Mouse (Mus musculus) adrenal gland, adult 18-20 months (tissue): ENCODE results near the gene Adssl1. TPM values are rescaled to one million over a fixed set of nuclear protein-coding genes. Genes with fewer than 3 reads are reported as not detected.

Experiments
- DNase-seq, 2 experiments: peaks; one replicate each; pipeline ENCODE4 v3.0.0; 2021 to 2022; ENCODE audit warnings: low spot score in 2 of 2
- microRNA-seq, 2 experiments: library from miRNA; unstranded; fragments of <30 nt; microRNA quantifications; one replicate each; pipeline ENCODE4 v1.2.0; 2021; ENCODE audit warnings: borderline number of aligned reads in 2 of 2
- total RNA-seq, 2 experiments: library from RNA; stranded (reverse); gene quantifications; 1 replicate in 1 of 2; 2 replicates in 1 of 2; pipeline ENCODE4 v1.2.3; 2021

Gene Adssl1
- total RNA-seq, 2 experiments from 2014 or later = 17.1 to 31.3 TPM

DNA sequence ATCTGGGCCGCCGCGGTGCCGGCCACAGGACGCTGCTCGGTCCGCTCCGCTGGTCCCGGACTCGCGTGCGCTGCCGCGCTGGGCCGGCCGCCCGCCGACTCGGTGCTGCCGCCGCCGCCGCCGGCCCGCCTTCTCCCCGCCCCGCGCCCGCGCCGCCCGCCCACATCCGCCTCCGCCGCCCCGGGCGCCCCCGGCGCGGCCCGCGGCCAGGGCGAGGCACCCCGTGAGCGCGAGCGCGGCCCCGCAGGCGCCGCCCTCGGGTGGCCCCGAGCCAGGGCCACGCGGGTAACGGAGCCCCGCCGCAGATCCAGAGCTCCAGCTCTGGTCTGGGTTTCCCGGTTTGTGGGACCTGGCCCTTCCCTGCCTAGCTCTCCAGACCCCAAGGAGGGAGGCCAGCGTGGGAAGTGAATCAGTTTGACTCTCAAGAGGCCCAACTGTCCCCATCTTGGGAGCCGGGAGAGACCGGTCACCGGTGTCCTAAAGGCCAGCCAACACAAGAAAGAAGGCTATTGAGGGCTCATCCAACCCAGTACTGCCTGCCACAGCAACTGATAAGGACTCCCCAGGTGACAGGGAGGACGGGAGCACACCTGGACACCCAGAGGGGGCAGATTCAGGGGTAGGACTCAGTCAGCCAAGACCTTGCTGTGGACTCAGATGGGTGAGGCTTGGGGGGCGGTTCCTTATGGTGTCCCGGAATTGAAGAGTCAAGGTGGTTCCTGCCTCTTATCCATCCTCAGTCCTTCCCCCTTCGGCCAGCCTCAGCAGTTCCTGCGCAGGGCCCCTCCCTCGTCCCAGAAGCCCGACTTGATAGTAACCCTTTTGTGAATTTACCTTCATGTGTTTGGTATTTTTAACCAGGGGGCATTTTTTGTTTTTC lies 54.5 kb downstream of the Adssl1 start, which contains the start of gene Akt1:
Akt1 (minus strand) TSS at position 753 of the 880 bp plus-strand sequence.
- DNase-seq = peak; percentile 75 to 81

DNA sequence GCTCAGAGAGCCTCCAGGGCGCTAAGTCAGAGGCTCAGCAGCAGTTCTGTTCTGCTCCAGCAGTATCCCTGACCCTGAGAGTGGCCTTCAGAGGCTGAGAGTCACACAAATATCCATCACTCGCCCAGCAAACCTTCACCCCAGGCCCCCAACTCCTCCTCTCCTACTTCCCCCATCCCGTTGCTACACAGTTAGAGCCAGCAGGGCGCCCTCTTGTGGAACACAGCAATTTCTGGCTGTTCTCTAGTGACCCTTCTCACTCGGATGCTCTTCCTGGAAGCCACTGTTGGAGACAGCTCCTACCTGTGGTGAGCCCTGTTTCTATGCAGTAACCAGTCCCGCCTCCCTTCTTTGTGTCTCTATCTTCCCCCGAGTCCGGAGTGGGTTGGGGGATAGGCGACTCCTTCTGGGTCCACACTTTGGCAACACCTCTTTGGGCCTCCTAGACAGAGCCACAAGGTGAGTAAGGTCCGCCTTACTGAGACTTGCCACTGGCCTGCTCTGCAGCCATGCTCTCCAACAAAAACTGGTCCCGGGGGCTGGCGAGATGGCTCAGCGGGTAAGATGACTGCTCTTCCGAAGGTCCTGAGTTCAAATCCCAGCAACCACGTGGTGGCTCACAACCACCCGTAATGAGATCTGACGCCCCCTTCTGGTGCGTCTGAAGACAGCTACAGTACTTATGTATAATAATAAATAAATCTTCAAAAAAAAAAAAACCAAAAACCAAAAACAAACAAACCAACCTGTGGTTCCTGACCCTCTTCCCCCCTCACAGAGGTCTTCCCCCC lies 55.6 kb downstream of the Adssl1 start:
- peak; percentile 82 to 87 for DNase-seq

GRCm38 (mm10) chr12:112677076-112677475 lies 57.2 kb downstream of the Adssl1 start:
- DNase-seq = no peak

- DNase-seq = no peak
These were observed 58.2 kb downstream of the Adssl1 start for GRCm38 (mm10) chr12:112677943-112678554.

DNA sequence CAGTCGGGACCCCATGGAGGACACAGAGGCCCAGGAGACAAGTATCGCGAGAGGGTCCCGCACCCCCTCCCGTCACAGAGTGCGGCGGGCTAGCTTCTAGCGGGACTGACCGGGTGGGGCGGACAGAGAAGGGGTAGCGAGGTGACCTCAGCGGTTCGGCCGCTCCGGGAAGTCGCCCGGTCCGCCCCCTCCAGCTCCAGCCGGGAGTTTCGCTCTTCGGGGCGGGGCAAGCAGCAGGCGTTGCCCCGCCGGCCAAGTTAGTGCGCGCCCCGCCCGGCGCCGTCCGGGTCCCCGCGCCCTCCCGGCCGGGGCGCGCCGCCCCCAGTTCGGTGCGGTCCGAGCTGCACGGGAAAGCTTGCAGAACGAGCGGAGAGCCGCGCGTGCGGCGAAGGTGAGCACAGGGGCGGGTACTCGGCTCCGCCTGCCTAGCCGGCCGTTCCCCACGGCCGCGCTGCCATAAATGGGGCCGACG lies 58.7 kb downstream of the Adssl1 start, which contains the start of gene Zbtb42:
Zbtb42 (plus strand) TSS at position 274 of the 472 bp plus-strand sequence.
- DNase-seq = peak; percentile 65 to 71

DNA sequence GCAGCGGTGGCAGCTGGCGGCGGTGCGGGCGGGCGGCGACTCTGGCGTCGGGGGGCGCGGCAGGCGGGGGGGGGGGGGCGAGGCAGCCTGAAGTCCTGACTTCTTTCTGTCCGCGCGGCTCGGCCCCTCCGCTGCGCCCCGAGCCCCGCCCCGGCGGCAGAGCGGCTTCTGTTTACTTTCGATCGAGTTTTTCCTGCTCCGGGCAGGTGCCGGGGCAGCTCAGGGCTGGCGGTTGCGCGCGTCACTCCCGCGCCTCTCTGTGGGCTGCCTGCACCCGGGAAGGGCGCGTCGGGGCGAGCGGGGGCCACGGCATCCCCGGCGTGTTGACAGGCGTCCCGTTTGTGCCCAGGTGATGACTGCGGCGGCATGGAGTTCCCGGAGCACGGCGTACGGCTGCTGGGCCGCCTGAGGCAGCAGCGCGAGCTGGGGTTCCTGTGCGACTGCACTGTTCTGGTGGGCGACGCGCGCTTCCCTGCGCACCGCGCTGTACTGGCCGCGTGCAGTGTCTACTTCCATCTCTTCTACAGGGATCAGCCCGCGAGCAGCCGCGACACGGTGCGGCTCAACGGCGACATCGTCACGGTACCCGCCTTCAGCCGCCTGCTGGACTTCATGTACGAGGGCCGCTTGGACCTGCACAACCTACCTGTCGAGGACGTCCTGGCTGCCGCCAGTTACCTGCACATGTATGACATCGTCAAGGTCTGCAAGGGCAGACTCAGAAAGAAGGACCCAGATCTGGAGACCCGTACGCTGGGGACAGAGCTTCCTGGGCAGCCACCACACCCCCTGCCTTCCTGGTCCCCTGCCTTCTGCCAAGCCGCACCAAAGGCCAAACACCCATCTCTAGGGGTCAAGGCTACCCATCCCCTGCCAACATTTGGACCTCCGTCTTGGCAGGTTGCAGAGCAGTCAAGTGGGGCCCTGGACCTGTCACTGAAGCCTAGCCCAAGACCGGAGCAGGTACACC lies 59.5 kb downstream of the Adssl1 start:
- no peak for DNase-seq

DNA sequence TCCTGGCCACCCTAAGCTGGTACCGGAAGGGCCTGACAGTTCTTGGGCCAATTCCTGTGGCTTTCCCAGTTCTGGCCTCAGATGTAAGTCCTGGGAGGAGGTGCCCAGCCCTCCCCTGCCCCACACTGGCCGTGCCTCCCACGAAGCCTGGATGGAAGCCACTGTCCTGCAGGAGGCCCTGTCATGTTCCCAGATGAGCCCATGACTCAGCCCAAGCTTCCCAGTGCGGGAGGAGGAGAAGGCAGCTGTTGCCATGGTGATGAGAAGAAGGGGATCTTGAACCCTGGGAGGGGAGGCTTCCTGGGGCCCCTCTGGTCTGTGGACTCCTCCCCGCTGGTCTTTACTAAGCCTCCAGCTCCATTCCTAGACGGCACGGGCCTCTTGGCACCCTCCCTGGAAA lies 63.5 kb downstream of the Adssl1 start:
- no peak for DNase-seq

DNA sequence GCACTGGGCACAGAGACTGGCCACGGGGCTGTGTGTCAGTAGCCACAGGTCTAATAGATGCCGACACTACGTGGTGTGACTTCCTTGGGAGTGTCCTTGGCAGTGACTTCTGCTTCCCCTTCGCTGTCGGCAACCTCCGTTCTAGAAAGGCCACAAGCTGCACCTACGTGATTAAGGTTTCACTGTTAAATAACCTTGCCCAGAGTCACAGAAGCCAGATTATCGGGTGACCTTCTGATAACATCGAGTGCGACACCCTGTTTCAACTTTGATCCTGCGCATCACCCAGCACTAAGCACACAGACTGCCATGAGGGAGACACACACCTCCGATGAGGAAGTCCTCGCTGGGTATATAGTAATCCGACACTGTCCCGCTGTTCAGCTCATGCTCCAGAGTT lies 68.6 kb downstream of the Adssl1 start:
- DNase-seq = peak in 1 of 2 experiments; percentile 20

Small RNAs within 50 kb of the gene (microRNA-seq; reads per million reads assigned to microRNA genes)
- gene Mir6939 = 0 reads per million in 2 experiments

Other genes with a start within 250 kb of the Adssl1 start
- gene A530016L24Rik, start 130.6 kb upstream of the Adssl1 start, total RNA-seq = 100 to 1,000 TPM in 1 of 2 experiments, 10 to 100 TPM in 1; 25.0 to 131 TPM
- gene Tmem179, start 103.3 kb upstream of the Adssl1 start, total RNA-seq = 1 to 10 TPM; 6.5 to 8.5 TPM
- 10 to 100 TPM; 25.2 to 29.7 TPM for gene Inf2, start 31.3 kb upstream of the Adssl1 start, total RNA-seq
- gene Siva1, start 24.6 kb downstream of the Adssl1 start, total RNA-seq = 10 to 100 TPM; 36.6 to 43.6 TPM
- 100 to 1,000 TPM; 184 to 355 TPM for gene Akt1, start 54.8 kb downstream of the Adssl1 start, total RNA-seq
- 1 to 10 TPM; 4.5 to 6.9 TPM for gene Zbtb42, start 58.8 kb downstream of the Adssl1 start, total RNA-seq
- gene Cep170b, start 100.4 kb downstream of the Adssl1 start, total RNA-seq = 10 to 100 TPM; 36.4 to 48.5 TPM
- 10 to 100 TPM; 11.2 to 18.1 TPM for gene Pld4, start 140.6 kb downstream of the Adssl1 start, total RNA-seq
- 1 to 10 TPM; 4.2 to 9.4 TPM for gene Ahnak2, start 182.6 kb downstream of the Adssl1 start, total RNA-seq
- gene Clba1, start 188.9 kb downstream of the Adssl1 start, total RNA-seq = 1 to 10 TPM; 6.3 to 6.8 TPM
- gene Cdca4, start 209.4 kb downstream of the Adssl1 start, total RNA-seq = 10 to 100 TPM; 13.9 to 14.3 TPM
- gene Gpr132, start 248.2 kb downstream of the Adssl1 start, total RNA-seq = under 1 TPM; 0.54 to 0.66 TPM